Mouse (Mus musculus) ovary, postnatal 14 days (tissue): Measurements from ENCODE around the gene Atg4d.
"Not testable (repeated sequence)": the region's sequence is repeated elsewhere in the genome, so short reads cannot be mapped to it uniquely, and the experiment has no call there.

ENCODE experiments used
- DNase-seq: peaks from one replicate; pipeline ENCODE4 v3.0.0; 2022; ENCODE audit warnings: low spot score

The Atg4d gene

DNA sequence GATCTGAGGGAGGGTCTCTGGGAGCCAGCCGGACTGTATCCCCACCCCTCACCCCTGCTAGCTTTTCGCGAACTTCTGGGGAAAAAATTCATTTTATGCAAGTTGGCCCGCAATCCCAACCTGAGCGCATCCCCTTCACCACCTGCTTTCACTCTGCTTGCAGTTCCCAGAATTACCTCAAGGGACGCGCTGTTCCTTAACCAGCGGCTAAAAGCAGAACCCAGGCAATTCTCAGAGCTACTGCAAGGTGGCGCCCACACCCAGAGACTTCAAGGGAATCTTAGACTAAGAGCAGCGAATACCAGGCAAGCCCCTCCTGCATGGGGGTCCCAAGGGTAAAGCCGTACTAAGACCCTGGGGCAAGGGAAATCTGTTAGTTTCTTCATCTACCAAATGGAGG is 23.8 kb upstream of the Atg4d start:
- peak; percentile 70 for DNase-seq

DNA sequence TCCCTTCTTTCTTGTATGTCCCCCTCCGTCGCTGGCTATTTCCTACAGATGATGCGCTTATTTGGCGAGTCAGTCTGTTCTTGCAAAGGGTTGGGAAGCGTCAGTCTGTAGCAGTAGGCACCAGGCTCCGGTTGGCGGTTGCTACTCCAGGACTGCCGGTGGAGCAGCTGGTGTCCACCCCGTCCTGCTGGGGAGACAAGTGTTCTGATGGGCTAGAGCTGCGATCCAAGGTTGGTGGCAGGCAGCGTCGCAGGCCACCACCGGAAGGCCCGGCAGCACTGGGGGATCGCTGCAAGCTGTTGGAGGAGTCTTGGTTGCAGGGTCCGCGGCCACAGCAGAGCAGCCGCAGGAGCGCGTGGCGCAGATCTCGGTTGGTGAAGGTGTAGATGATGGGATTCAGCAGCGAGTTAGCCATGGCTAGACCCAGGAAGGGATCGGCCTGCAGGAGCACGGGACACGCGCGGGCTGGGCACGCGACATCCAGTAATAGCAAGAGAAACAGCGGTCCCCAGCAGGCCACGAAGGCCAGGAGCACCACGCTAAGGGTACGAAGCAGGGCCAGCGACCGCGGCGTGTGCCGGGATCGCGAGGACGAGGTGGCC is 21.2 kb upstream of the Atg4d start:
- DNase-seq, result no peak

DNA sequence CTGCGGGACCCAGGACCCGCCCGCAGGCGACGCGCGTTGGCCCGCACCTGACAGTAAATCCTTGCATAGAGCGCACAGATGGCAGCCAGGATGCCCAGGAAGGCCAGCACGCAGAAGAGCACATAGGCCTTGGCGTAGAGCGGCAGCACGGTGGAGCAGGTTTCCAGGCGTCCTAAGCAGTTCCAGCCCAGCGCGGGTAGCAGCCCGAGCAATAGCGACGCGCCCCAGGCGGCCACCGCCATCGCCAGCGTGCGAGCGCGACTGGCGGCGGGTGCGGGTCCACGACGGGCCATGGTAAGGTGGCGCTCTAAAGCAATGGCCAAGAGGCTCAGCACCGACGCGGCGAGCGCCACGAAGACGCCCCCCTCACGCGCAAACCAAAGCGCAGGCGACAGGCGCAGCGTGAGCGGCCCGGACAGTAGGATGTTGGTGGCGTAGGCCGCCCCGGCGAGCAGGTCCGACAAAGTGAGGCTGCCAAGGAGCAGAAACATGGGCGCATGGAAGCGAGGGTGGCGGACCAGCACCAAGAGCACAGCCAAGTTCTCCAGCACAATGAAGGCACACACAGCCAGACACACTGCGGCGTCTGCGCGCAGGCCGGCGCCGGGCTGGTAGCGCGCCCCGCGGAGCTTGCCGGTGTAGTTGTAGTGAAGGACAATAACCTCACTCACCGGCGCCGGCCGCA is 20.5 kb upstream of the Atg4d start:
- DNase-seq, result no peak

DNA sequence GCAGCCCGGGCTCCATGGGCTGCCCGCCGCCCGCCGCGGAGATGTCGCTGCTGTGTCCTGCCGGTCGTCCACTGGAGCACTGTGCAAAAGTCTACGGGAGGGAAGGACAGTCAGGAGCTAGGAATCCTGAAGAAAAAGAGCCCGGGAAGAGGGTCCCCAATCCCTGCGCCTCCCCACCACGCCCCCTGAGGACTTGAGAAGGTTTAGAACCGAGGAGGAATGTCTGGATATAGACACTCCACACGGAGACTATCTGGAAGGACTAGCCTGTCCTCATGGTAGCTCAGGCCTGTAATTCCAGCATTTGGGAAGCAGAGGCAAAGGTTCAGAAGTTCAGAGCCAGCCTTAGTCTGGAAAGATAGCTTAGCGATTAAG is 20.0 kb upstream of the Atg4d start:
- no peak for DNase-seq

DNA sequence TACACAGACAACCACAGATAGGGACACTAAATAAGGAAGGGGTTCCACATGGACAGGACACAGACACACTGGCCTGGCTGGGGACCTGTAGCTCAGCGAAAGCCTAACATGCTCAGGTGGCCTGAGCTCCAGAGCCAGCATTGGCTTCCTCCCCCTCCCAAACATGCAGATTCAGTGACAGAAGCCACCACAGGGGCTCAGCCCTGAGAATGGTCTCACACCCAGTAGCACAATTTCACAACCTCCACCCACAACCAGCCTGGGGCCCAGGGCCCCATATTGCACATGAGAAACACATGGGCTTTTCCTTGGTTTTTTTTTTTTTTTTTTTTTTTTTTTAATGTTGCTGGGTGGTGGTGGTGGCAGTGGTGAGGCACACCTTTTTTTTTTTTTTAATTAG is 18.8 kb upstream of the Atg4d start:
- DNase-seq, result no peak

DNA sequence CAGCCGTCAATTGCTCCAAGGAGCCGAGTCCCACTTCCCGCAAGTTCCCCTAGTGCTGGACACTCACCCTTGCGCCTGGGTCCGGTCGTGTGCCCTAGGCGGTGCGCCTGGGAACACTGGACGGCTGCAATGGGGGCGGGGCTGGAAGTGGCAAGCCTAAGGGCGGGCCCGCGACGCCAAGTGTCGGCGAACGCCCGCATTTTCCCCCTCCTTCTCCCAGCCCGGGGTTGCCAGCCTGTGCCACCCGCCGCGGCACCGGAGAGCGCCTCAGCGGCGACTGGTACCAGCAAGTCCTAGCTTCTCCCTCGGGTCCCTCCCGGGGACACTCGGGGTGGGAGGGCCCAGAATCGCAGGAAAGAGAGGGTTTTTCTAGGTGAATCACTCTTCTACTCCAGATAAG is 16.8 kb upstream of the Atg4d start, which contains the start of gene S1pr5:
Gene S1pr5, minus strand, starts transcription at position 118 of the 400 bp plus-strand sequence.
- DNase-seq, result no peak

DNA sequence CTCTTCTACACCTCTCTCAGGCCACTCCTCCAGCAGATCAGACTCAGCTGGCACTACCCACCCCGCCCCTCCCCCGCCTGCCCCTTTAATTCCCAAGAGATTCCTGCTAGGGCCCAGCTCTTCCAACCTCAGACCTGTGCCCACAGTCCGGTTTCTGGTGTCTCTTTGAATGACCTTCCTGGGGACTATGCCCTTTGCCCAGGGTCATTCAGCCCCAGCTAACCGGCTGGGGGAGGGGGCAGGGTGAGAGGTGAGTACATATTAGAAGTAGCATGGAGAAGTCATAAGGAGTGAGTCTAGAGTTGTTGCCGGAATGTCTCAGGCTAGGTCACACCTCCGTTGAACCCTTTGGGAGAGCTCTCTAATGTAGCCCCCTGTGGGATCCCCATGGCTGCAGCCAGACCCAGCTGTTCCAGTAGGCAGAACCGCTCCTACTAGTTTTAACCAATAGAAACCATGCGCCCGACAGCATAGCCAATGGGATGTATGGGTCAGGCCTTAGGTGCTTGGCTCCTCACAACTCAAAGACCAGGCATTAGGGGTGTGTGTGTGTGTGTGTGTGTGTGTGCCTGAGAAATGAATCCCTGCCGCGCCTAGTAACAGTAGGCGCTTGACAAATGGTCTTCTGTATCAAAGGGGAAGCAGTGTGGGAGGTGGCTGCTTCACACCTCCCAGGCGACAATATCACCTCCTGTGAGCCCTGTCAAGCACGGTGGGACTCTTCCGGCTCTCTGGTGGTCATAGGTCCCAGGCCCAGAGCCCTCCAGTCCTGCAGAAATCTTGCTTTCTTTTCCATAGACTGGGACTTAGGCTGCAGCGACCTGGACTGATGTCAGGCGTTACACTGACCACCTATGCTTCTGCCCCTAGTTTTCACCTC is 15.2 kb upstream of the Atg4d start:
- DNase-seq, result no peak

DNA sequence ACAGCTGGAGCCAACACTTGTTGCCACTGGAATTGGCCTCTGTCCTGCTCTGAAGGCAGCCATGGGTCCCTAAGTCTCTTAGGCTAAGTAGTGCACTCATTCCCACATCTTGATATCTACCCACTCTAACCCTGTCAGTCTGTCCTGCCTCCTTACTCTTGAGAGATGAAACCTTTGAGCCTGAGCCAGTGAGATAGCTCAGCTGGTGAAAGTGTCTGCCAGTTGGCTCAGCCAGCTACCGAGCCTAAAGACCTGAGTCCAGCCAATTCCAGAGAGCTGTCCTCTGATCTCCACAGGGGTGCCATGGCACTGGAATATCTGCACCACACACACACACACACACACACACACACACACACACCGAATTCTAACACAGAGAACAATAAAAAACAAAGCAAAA is 14.6 kb upstream of the Atg4d start:
- DNase-seq, result no peak

DNA sequence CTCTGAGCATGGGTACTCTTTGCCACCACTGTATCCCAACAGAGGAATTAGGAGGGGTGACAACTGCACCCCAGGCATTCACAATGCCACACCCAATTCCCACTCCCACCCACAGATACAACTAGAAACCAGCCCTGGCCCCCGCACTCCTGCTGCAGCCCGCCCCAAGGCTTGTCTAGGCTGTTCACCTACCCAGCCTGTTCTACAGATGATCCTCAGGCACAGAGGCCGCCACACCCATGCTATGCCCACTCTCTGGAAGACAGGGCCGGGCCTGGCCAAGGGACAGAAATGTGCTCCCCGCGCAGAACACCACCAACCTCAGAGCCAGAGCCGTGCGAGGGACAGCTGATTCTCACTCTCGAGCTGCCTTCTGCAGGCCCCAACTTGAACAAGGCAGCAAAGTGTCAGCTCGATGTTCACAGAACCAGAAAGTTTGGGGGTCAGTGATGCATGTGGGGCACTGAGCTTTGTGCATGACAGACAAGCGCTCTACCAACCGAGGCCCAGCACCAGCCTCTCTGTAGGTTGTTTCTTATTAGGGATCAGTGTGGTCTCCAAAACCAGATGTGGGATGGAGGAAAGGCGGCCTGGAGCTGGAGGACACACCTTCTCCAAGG is 13.9 kb upstream of the Atg4d start:
- DNase-seq, result no peak

DNA sequence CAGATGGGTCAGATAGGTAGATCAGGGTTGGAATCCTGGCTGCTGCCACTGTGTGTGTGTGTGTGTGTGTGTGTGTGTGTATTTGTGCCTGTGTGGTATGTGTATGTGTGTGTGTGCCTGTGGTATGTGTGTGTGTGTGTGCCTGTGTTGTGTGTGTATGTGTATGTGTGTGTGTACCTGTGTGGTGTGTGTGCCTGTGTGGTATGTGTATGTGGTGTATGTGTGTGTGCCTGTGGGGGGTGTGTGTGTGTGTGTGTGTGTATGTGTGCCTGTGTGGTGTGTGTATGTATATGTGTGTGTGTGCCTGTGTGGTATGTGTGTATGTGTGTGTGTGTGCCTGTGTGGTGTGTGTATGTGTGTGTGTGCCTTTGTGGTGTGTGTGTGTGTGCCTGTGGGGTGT is 10.4 kb upstream of the Atg4d start:
- no peak for DNase-seq

DNA sequence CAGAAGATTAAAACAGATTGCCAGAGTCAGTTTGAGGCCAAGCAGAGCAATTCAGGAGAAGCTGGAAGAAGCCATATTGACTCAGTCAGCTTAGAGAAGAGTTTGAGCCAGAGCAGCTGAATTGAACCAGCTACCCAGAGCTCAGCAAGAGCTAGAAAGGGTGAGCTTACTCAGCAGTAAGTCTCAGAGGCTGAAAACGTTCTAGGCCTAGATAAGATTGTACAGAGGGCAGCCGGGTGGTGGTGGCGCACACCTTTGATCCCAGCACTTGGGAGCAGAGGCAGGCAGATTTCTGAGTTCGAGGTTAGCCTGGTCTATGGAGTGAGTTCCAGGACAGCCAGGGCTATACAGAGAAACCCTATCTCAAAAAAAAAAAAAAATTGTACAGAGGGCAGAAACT is 8.7 kb upstream of the Atg4d start:
- not testable (repeated sequence) for DNase-seq

DNA sequence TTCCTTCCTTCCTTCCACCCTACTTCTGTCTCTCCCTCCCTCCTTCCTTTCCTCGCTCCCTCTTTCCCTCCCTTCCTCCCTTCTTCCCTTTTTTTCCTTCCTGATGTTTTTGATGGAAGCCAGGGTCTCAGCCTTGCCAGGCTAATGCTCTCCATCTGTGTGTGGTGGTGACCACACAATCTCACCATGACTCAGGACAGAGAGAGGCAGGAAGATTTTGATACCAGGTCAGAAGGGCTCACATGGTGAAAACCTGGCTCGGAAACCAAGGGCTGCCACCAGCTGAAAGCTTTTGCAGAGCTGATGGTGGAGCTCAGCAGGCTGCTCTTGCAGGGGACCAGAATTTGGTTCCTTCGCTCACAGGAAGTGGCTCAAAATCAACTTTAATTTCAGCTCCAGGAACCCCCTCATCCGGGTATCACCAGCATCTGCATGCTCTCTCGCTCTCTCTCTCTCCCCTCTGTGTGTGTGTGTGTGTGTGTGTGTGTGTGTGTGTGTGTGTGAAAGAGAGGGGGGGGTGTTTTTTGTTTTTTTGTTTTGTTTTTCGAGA is 4.5 kb upstream of the Atg4d start:
- DNase-seq, result no peak

DNA sequence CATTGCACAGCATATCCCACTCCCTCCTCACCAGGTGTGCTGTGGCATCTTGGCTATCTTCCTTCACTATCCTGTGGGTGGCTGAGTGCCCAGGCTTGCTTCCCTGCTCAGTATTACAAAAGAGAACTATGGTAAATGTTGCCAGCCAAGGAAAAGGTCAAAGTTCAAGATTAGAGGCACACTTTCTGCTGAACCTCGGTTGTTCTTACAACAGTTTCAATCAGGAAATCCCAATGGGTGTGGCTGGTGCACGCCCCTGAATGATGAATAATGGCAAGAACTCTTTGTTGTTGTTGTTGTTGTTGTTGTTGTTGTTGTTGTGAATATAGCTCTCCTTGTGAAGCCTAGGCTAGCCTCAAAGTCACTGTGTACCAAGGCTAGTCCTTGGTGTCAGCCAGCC is 3.3 kb upstream of the Atg4d start:
- no peak for DNase-seq

DNA sequence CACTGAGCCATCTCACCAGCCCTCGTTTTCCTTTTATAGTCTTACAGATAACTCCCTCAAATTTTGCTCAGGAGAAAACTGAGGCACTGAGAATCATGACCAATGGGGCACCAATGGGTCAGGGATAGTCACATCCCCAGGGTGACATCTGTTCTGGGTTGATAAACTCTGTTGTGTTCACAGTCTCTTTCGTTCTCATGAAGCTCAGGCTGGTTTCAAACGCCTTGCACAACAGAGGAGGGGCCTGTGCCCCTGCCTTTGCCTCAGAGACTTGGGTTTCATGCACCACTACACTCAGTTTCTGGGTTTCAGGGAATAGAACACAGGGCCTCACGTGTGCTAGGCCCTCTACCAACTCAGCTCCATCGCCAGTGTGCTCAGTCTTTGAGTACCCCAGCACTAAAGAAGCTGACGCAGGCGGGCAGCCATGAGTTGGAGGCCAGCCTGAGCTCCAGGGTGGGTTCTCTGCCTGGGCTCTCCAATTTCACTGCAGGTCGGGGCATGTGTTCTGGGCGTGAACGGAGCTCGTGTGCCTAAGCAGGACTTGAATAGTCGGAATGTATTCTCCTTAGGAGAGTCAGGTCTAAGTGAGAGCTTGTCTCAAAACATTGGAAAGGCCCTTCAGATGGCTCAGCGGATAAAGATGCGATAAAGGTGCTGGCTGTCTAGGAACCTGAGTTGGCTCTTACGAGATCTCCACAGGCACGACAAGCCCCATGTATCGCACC is 657 bp upstream of the Atg4d start:
- DNase-seq, result no peak

DNA sequence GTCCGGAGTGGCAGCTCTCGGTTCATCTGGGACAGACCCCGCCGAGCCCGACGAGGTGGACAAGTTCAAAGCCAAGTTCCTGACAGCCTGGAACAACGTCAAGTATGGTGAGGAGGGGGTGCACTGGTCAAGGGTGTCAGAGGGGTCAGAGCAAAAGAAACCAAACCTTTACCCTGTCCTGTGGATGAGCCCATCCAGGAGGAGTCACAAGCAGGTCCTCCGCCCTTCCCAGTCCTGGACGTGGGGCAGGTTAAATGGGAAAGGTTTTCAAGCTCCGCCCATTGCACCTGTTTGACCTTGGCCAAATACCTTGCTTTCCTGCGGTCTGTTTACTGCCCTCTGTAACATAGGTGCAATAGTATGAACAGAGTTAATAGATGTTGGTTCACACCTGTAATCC is 518 bp downstream of the Atg4d start:
- no peak for DNase-seq

DNA sequence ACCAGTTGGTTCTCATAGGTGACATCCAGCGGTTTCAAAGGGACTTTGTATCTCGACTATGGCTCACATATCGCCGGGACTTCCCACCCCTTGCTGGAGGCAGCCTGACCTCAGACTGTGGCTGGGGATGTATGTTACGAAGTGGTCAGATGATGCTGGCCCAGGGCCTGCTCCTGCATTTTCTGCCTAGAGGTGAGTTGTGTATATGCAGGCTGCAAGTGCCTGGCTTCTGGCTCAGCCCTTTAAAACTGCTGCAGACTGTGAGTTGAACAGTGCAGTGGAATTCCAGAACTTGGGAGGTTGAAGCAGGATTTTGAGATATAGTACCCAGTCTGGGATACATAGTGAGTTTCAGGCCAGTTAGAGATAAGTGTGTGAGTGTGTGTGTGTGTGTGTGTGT is 1.8 kb downstream of the Atg4d start:
- DNase-seq, result no peak

DNA sequence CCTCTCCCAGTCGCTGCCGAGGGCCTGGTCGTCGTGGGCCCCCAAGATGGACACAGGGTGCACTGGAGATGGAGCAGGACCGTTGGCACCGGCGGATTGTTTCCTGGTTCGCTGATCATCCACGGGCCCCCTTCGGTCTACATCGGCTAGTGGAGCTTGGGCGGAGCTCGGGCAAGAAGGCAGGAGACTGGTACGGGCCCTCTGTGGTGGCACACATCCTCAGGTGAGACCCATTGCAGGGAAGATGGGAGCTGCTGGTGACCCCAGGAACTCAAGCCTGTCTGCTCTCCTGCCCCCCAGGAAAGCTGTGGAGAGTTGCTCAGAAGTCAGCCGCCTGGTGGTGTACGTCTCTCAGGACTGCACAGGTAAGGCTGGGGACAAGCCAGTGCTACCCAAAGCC is 3.2 kb downstream of the Atg4d start:
- DNase-seq, result no peak

DNA sequence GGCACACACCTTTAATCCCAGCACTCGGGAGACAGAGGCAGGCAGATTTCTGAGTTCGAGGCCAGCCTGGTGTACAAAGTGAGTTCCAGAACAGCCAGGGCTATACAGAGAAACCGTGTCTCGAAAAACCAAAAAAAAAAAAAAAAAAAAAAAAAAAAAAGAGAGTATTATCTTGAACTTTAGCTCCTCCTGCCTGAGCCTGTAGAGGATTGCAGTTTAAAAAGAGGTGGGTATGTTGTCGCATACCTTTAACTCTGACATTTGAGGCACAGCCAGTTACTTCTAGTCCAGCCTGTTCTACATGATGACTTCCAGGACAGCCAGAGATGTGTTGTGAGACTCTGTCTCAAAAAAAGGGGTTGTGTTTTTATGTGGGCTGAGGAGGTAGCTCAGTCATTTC is 4.5 kb downstream of the Atg4d start:
- not testable (repeated sequence) for DNase-seq

DNA sequence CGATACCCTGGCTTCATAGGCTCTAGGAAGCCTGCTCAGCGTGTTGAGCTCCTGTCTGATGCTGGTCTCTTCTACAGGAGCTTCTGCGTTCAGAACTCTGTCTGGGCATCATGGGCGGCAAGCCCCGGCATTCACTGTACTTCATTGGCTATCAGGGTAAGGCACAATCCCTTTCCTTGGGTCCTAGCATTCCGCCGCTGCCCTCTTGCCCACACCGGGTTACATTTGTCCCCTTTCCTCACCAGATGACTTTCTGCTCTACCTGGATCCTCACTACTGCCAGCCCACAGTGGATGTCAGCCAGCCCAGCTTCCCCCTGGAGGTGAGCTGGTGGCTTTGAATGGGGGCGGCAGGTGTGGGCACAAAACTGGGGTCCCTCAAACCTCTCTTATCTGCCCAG is 7.3 kb downstream of the Atg4d start:
- DNase-seq, result no peak

DNA sequence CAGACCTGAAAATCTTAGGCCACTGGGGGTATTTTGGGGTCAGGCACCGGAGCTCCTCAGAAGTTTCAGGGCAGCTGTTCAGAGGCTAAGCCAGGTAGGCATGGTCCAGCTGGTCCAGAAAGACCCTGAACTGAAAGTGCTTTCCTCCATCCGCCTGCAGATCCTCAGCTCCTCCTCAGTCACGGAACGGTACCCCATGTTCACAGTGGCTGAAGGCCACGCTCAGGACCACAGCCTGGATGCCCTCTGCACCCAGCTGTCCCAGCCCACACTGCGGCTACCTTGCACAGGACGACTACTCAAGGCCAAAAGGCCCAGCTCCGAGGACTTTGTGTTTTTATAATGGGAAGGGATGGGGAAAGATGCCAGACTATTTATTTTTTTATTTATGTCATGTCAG is 8.0 kb downstream of the Atg4d start:
- DNase-seq, result no peak

DNA sequence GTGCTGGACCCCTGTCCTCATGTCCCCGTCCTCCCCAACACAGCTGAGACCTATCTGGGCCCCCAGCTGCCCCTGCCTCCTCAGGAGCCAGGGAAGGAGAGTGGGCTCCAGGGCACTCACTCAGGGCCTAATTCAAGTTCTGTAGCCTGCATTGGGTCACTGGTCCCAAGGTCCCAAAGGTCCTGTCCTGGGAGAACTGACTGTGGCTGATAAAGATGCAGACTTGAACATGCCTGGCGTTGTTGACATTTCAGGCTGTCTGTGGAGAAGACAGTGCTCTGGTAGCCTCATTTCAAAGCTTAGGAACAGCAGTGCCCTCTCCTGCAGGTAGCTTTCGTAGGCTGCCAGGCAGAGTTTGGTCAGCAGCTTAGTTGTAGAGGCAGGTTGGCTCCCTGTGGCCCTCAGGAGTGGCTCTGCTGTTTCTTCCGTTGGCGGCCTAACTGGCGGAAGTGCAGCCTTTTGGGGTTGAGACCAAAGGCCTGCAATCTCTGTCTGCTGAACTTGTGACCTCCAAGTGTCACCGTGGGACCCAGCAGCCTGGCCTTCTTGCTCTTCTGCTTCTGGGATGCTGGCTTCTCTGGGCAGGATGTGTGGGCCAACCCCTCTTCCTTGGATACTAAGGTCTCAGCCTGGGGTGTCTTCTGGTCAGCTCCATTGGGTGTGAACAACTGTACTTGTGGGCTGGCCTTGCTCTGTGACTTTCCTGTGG is 8.6 kb downstream of the Atg4d start:
- no peak for DNase-seq
